Mouse (Mus musculus): ENCODE results near the gene S100a13. TPM values are rescaled to one million over a fixed set of nuclear protein-coding genes. Genes with fewer than 3 reads are reported as not detected.
A peak's percentile ranks its signal among the peaks of the same experiment; 100 is the strongest.

Gene S100a13
- 59.1 and 83.0 TPM in 2 replicates for polyA plus RNA-seq (2012; rRNA removed)

DNA sequence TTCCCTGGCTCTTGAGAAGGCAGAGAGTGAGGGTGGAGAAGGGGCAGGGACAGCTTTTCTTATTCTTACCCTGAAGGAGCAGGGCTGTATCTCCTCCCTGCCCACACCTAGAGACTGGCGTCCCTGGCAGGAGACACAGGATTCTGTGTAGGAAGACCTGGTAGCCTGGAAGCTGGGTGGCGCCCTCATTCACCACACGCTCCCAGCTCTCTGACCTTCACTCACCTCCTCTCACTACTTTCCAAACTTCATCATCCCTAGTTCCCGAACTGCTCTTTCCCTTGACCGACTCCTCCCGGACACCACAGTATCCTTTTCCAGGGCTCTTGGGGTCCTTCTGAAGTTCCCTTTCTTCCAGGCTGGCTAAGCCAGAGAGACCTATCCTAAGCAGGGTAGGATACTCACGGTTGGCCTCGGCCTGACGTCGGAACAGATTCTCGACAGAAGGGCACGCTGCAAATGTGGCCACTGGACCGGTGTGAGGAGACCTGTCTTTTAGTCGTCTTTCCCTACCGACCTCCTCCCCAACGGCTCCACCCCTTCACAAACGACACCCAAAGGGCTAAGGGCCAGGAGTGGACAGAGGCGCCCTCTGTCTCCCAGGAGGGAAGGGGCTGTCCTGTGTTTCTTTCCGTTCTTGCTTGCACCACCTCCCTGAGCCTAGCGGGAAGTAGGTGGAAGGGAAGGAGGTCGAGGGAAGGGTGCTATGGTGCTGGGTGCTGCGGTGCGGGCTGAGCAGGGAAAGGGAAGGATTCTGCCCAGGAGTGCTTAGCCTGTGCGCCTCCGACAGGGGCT, at the start of gene S100a13, which contains the start of gene S100a1:
TSS of gene S100a13 (plus strand) at position 640 of the 795 bp plus-strand sequence.
TSS of gene S100a1 (minus strand) at position 597 of the 795 bp plus-strand sequence.
- TF ChIP-seq POLR2A (IDR thresholded peaks at IDR 0.05; ENCODE audit: control insufficient read depth, extremely low read depth, insufficient read depth, low read length, poor library complexity) (no peak), CTCF (IDR thresholded peaks at IDR 0.05; ENCODE audit: borderline replicate concordance, control insufficient read depth, extremely low read depth, insufficient read depth, low read length, poor library complexity) (no peak)
- peak; percentile 28 for DNase-seq
- no peaks in the 10 kb centered on the region for H3K27me3 ChIP-seq (ENCODE audit: control insufficient read depth, insufficient read depth, low read length)
- 13% methylated on average over 24 of the region's 25 CpGs for WGBS
- H3K4me3 ChIP-seq (ENCODE audit: control insufficient read depth, insufficient read depth, low read length) = peak within 1 kb of the TSS; percentile 90
- H3K36me3 ChIP-seq (ENCODE audit: control insufficient read depth, insufficient read depth, low read length) = no peaks in the 10 kb centered on the region
- peaks cover 17% of the 10 kb centered on the region for H3K4me1 ChIP-seq (replicated peaks; ENCODE audit: control insufficient read depth, insufficient read depth, low read length)
- H3K27ac ChIP-seq (ENCODE audit: control insufficient read depth, insufficient read depth, low read length) = no peak within 1 kb of the TSS

- no peaks in the 10 kb centered on the region for H3K36me3 ChIP-seq (ENCODE audit: control insufficient read depth, insufficient read depth, low read length)
- peaks cover 9% of the 10 kb centered on the region; the same call in 1 of the 2 replicates for H3K4me1 ChIP-seq (replicated peaks; ENCODE audit: control insufficient read depth, insufficient read depth, low read length)
- peaks cover 16% of the 10 kb centered on the region; the same call in 1 of the 2 replicates for H3K27me3 ChIP-seq (ENCODE audit: control insufficient read depth, insufficient read depth, low read length)
- TF ChIP-seq CTCF (IDR thresholded peaks at IDR 0.05; ENCODE audit: borderline replicate concordance, control insufficient read depth, extremely low read depth, insufficient read depth, low read length, poor library complexity) = no peak
- TF ChIP-seq POLR2A (IDR thresholded peaks at IDR 0.05; ENCODE audit: control insufficient read depth, extremely low read depth, insufficient read depth, low read length, poor library complexity) = no peak
- peak overlapping the region; percentile 42 for H3K4me3 ChIP-seq (ENCODE audit: control insufficient read depth, insufficient read depth, low read length)
- H3K27ac ChIP-seq (ENCODE audit: control insufficient read depth, insufficient read depth, low read length) = no peak overlapping the region
- DNase-seq = no peak
- 40% methylated on average over 37 of the region's 37 CpGs for WGBS
Measured at GRCm38 (mm10) chr3:90464552-90465080, 49.6 kb upstream of the S100a13 start.

DNA sequence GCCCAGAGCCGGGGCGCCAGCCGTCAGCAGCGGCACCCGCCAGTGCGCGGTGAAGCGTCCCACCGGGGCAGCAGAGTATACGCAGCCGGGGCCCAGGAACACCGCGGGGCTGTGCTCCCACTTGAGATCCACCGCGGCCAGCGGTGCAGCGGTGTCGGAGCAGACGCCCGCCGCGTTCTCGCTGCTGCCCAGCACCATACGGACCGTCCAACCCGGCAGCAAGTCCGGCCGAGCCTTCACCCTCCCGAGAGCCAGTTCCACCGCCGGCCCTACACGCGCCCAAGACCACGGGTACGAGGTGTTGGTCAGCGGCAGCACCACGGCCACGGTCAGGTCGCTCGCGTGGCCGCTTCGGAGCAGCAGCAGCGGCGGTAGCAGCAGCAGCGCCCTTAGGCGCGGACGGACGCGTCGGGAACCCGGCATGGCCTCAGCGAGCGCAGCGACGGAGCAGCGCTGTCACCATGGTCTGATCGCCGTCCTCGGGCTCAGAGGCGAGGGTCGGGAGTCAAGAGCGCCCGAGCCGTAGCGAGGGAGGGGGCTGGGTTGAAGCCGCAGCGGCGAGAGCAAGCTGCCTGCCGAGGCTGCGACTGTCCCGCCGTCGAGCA, 49.1 kb upstream of the S100a13 start:
- Histone ChIP-seq H3K27me3 (ENCODE audit: control insufficient read depth, insufficient read depth, low read length) (peaks cover 16% of the 10 kb centered on the region; the same call in 1 of the 2 replicates), H3K4me1 (replicated peaks; ENCODE audit: control insufficient read depth, insufficient read depth, low read length) (peaks cover 9% of the 10 kb centered on the region; the same call in 1 of the 2 replicates), H3K27ac (ENCODE audit: control insufficient read depth, insufficient read depth, low read length) (no peak overlapping the region), H3K4me3 (ENCODE audit: control insufficient read depth, insufficient read depth, low read length) (peak overlapping the region; percentile 42), H3K36me3 (ENCODE audit: control insufficient read depth, insufficient read depth, low read length) (no peaks in the 10 kb centered on the region)
- peak; percentile 17 for DNase-seq
- TF ChIP-seq CTCF (IDR thresholded peaks at IDR 0.05; ENCODE audit: borderline replicate concordance, control insufficient read depth, extremely low read depth, insufficient read depth, low read length, poor library complexity) (no peak), POLR2A (IDR thresholded peaks at IDR 0.05; ENCODE audit: control insufficient read depth, extremely low read depth, insufficient read depth, low read length, poor library complexity) (no peak)
- WGBS = 3% methylated on average over 75 of the region's 75 CpGs

GRCm38 (mm10) chr3:90465686-90466310, 48.4 kb upstream of the S100a13 start, which contains the start of gene Npr1:
Npr1 (minus strand) TSS chr3:90465866.
- H3K4me3 ChIP-seq (ENCODE audit: control insufficient read depth, insufficient read depth, low read length) = peak within 1 kb of the TSS; percentile 42
- H3K27me3 ChIP-seq (ENCODE audit: control insufficient read depth, insufficient read depth, low read length) = peaks cover 16% of the 10 kb centered on the region; the same call in 1 of the 2 replicates
- no peaks in the 10 kb centered on the region for H3K36me3 ChIP-seq (ENCODE audit: control insufficient read depth, insufficient read depth, low read length)
- H3K27ac ChIP-seq (ENCODE audit: control insufficient read depth, insufficient read depth, low read length) = no peak within 1 kb of the TSS
- no peak for DNase-seq
- WGBS = 2% methylated on average over 45 of the region's 49 CpGs
- peaks cover 9% of the 10 kb centered on the region; the same call in 1 of the 2 replicates for H3K4me1 ChIP-seq (replicated peaks; ENCODE audit: control insufficient read depth, insufficient read depth, low read length)
- TF ChIP-seq POLR2A (IDR thresholded peaks at IDR 0.05; ENCODE audit: control insufficient read depth, extremely low read depth, insufficient read depth, low read length, poor library complexity) (no peak), CTCF (IDR thresholded peaks at IDR 0.05; ENCODE audit: borderline replicate concordance, control insufficient read depth, extremely low read depth, insufficient read depth, low read length, poor library complexity) (no peak)

DNA sequence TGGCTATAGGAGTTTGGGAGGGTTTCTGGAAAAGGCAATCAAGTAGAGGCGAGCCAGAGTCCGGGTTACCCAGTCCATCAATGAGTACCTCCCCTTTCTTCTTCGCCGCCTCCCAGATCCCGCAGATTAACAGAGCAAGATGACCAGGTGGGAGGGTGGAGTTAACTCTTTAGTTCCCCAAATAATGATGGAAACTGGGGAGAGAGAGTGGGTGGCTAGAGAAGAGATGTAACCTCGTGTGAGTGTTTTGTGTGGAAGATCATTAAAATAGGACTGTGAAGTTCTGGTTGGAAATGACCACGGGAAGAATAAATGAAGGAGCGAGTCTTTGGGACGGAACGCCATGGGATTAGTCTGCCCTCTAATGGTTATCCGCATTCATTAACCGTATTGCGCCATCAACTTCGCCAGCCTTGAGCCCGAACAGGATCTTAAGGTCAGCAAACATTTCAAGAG, 47.9 kb upstream of the S100a13 start:
- no peak overlapping the region for H3K27ac ChIP-seq (ENCODE audit: control insufficient read depth, insufficient read depth, low read length)

More for the DNA sequence above, 47.9 kb upstream of the S100a13 start:
- no peak for TF ChIP-seq POLR2A (IDR thresholded peaks at IDR 0.05; ENCODE audit: control insufficient read depth, extremely low read depth, insufficient read depth, low read length, poor library complexity)
- TF ChIP-seq CTCF (IDR thresholded peaks at IDR 0.05; ENCODE audit: borderline replicate concordance, control insufficient read depth, extremely low read depth, insufficient read depth, low read length, poor library complexity) = no peak
- no peak overlapping the region for H3K4me3 ChIP-seq (ENCODE audit: control insufficient read depth, insufficient read depth, low read length)
- DNase-seq = peak; percentile 15
- peaks cover 16% of the 10 kb centered on the region; the same call in 1 of the 2 replicates for H3K27me3 ChIP-seq (ENCODE audit: control insufficient read depth, insufficient read depth, low read length)
- 4% methylated on average over 15 of the region's 15 CpGs for WGBS
- H3K36me3 ChIP-seq (ENCODE audit: control insufficient read depth, insufficient read depth, low read length) = no peaks in the 10 kb centered on the region
- H3K4me1 ChIP-seq (replicated peaks; ENCODE audit: control insufficient read depth, insufficient read depth, low read length) = peaks cover 9% of the 10 kb centered on the region; the same call in 1 of the 2 replicates
